Mouse (Mus musculus) MEL (cell line): ENCODE measurements around the gene Ly9.

Experiments used
- CTCF ChIP-seq, 3 experiments: IDR thresholded peaks in 2 of 3; conservative IDR thresholded peaks in 1 of 3; 2 replicates each; pipeline ENCODE4 v1.5.1; 2011 to 2012; ENCODE audit warnings: low read length in 3 of 3, low read depth in 2 of 3, mild to moderate bottlenecking in 2 of 3, improper control_type of control experiment in 1 of 3, inconsistent platforms in 1 of 3, mixed read lengths in 1 of 3, moderate library complexity in 1 of 3; ENCODE audit not compliant: control insufficient read depth in 1 of 3, insufficient read depth in 1 of 3, poor library complexity in 1 of 3, severe bottlenecking in 1 of 3
- ELF1 ChIP-seq: IDR thresholded peaks from 2 replicates; pipeline ENCODE4 v1.6.1; 2014; ENCODE audit warnings: low read depth, mild to moderate bottlenecking, inconsistent platforms, low read length, improper control_type of control experiment, moderate library complexity
- ETS1 ChIP-seq: IDR thresholded peaks from 2 replicates; pipeline ENCODE4 v1.6.1; 2012; ENCODE audit warnings: low read depth, mild to moderate bottlenecking, inconsistent platforms, low read length, improper control_type of control experiment, moderate library complexity
- MAFK ChIP-seq: IDR thresholded peaks from 2 replicates; pipeline ENCODE4 v1.6.1; 2011; ENCODE audit warnings: low read depth, mild to moderate bottlenecking, low read length, improper control_type of control experiment, borderline replicate concordance
- MAX ChIP-seq: IDR thresholded peaks from 2 replicates; pipeline ENCODE4 v1.6.1; 2011; ENCODE audit warnings: low read length, improper control_type of control experiment
- MEF2A ChIP-seq: IDR thresholded peaks from 2 replicates; pipeline ENCODE4 v1.6.1; 2014; ENCODE audit warnings: low read depth, mild to moderate bottlenecking, inconsistent platforms, low read length, improper control_type of control experiment; ENCODE audit not compliant: poor library complexity, insufficient replicate concordance, severe bottlenecking; ENCODE audit errors: extremely low read depth
- POLR2A ChIP-seq, 2 experiments: IDR thresholded peaks; 2 replicates each; pipeline ENCODE4 v1.6.1; 2011 to 2012; ENCODE audit warnings: low read length in 2 of 2, mild to moderate bottlenecking in 2 of 2, control low read depth in 1 of 2, improper control_type of control experiment in 1 of 2, low read depth in 1 of 2, moderate library complexity in 1 of 2; ENCODE audit not compliant: control insufficient read depth in 1 of 2, insufficient read depth in 1 of 2, poor library complexity in 1 of 2
- POLR2AphosphoS2 ChIP-seq: IDR thresholded peaks from 2 replicates; pipeline ENCODE4 v1.6.1; 2011; ENCODE audit warnings: low read length, improper control_type of control experiment
- RAD21 ChIP-seq: IDR thresholded peaks from 2 replicates; pipeline ENCODE4 v1.6.1; 2011; ENCODE audit warnings: mild to moderate bottlenecking, low read depth, low read length, improper control_type of control experiment
- SIN3A ChIP-seq: IDR thresholded peaks from 2 replicates; pipeline ENCODE4 v1.6.1; 2012; ENCODE audit warnings: low read length, improper control_type of control experiment, inconsistent platforms
- TAL1 ChIP-seq: IDR thresholded peaks from 2 replicates; pipeline ENCODE4 v1.6.1; 2012; ENCODE audit warnings: mild to moderate bottlenecking, inconsistent platforms, low read length, moderate library complexity, mixed read lengths
- USF2 ChIP-seq, 2 experiments: IDR thresholded peaks; 2 replicates each; pipeline ENCODE4 v1.6.1; 2011 to 2012; ENCODE audit warnings: improper control_type of control experiment in 2 of 2, low read length in 2 of 2, borderline replicate concordance in 1 of 2, inconsistent platforms in 1 of 2, low read depth in 1 of 2, mild to moderate bottlenecking in 1 of 2; ENCODE audit not compliant: insufficient read depth in 1 of 2
- ZC3H11A ChIP-seq: IDR thresholded peaks from 2 replicates; pipeline ENCODE4 v1.6.1; 2012; ENCODE audit warnings: low read depth, mild to moderate bottlenecking, inconsistent platforms, low read length, improper control_type of control experiment
- ZKSCAN1 ChIP-seq: IDR thresholded peaks from 2 replicates; pipeline ENCODE4 v1.6.1; 2012; ENCODE audit warnings: low read depth, mild to moderate bottlenecking, inconsistent platforms, low read length, improper control_type of control experiment, moderate library complexity

DNA sequence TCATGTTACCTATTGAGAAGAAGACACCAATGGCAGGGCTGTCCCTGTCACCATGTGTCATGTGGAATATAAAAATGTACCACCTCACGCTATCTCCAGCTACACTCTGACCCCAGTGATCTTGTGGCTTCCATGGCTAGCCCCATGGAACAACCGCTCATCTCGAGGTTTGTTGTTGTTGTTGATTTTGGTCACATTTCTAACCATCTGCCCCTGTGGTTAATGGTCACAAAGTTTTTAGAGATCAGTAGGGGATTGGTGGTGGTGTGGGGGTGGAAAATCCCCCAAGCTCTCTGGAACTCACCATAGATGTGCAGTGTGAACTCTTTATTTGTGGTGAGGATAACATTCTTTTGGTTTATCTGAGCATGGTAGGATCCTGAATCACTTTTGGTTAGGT lies 2.5 kb downstream of the Ly9 start:
- no peak for TF ChIP-seq TAL1
- TF ChIP-seq ELF1: no peak
- TF ChIP-seq CTCF (IDR thresholded peaks at IDR 0.05 in 2 of 3, conservative IDR thresholded peaks at IDR 0.05 in 1 of 3; ENCODE audit: control insufficient read depth in 1 of 3, insufficient read depth in 1 of 3, low read depth in 2 of 3, low read length in 3 of 3, poor library complexity in 1 of 3, severe bottlenecking in 1 of 3): no peak
- TF ChIP-seq SIN3A: no peak
- no peak for TF ChIP-seq MAX
- TF ChIP-seq MAFK: no peak
- no peak for TF ChIP-seq RAD21
- no peak for TF ChIP-seq ZKSCAN1
- no peak for TF ChIP-seq USF2 (IDR thresholded peaks at IDR 0.05; ENCODE audit: borderline replicate concordance in 1 of 2, insufficient read depth in 1 of 2, low read depth in 1 of 2, low read length in 2 of 2)
- no peak for TF ChIP-seq POLR2A (IDR thresholded peaks at IDR 0.05; ENCODE audit: control insufficient read depth in 1 of 2, insufficient read depth in 1 of 2, low read depth in 1 of 2, low read length in 2 of 2, poor library complexity in 1 of 2)
- TF ChIP-seq POLR2AphosphoS2: no peak
- TF ChIP-seq MEF2A: no peak
- no peak for TF ChIP-seq ZC3H11A
- TF ChIP-seq ETS1: no peak
